Mouse (Mus musculus): ENCODE data around the gene Gm35549. TPM values are rescaled to one million over a fixed set of nuclear protein-coding genes. Genes with fewer than 3 reads are reported as not detected.
A peak's percentile ranks its signal among the peaks of the same experiment; 100 is the strongest.

Gm35549 gene
- polyA plus RNA-seq, 1 experiment from 2014 or later: not detected

GRCm38 (mm10) chr9:122837680-122838079, 6.2 kb downstream of the Gm35549 start:
- no peak for ATAC-seq (ENCODE audit: low read depth)
- no peaks in the 10 kb centered on the region for H3K27me3 ChIP-seq (ENCODE audit: control insufficient read depth, insufficient read depth, low read depth, low read length)
- no peak overlapping the region for H3K4me2 ChIP-seq (ENCODE audit: low read depth, low read length)
- no peak overlapping the region for H3K27ac ChIP-seq (ENCODE audit: low read length)
- WGBS (ENCODE audit: insufficient replicate concordance): 34% methylated on average over 16 of the region's 16 CpGs
- no peaks in the 10 kb centered on the region for H3K36me3 ChIP-seq (ENCODE audit: control insufficient read depth, insufficient read depth)
- no peak overlapping the region for H3K4me3 ChIP-seq (ENCODE audit: low read depth, low read length)
- no peak overlapping the region for H3K9ac ChIP-seq (ENCODE audit: low read depth, low read length)
- no peaks in the 10 kb centered on the region for H3K4me1 ChIP-seq (ENCODE audit: control insufficient read depth, low read depth, low read length)
- no peaks in the 10 kb centered on the region for H3K9me3 ChIP-seq (replicated peaks; ENCODE audit: control insufficient read depth, low read length)

- H3K36me3 ChIP-seq (ENCODE audit: control insufficient read depth, insufficient read depth): no peaks in the 10 kb centered on the region
- H3K4me3 ChIP-seq (ENCODE audit: low read depth, low read length): no peak overlapping the region
- H3K9ac ChIP-seq (ENCODE audit: low read depth, low read length): no peak overlapping the region
- no peaks in the 10 kb centered on the region for H3K4me1 ChIP-seq (ENCODE audit: control insufficient read depth, low read depth, low read length)
- no peaks in the 10 kb centered on the region for H3K9me3 ChIP-seq (replicated peaks; ENCODE audit: control insufficient read depth, low read length)
- no peak overlapping the region for H3K27ac ChIP-seq (ENCODE audit: low read length)
- no peaks in the 10 kb centered on the region for H3K27me3 ChIP-seq (ENCODE audit: control insufficient read depth, insufficient read depth, low read depth, low read length)
- 65% methylated on average over 4 of the region's 4 CpGs for WGBS (ENCODE audit: insufficient replicate concordance)
- ATAC-seq (ENCODE audit: low read depth): no peak
- no peak overlapping the region for H3K4me2 ChIP-seq (ENCODE audit: low read depth, low read length)
Measured at GRCm38 (mm10) chr9:122837216-122837615, 6.6 kb downstream of the Gm35549 start.

GRCm38 (mm10) chr9:122836790-122837189, 7.0 kb downstream of the Gm35549 start:
- no peak overlapping the region for H3K9ac ChIP-seq (ENCODE audit: low read depth, low read length)
- no peaks in the 10 kb centered on the region for H3K27me3 ChIP-seq (ENCODE audit: control insufficient read depth, insufficient read depth, low read depth, low read length)
- H3K4me2 ChIP-seq (ENCODE audit: low read depth, low read length): no peak overlapping the region
- H3K27ac ChIP-seq (ENCODE audit: low read length): no peak overlapping the region
- H3K9me3 ChIP-seq (replicated peaks; ENCODE audit: control insufficient read depth, low read length): no peaks in the 10 kb centered on the region
- H3K4me1 ChIP-seq (ENCODE audit: control insufficient read depth, low read depth, low read length): no peaks in the 10 kb centered on the region
- 64% methylated on average over 6 of the region's 6 CpGs for WGBS (ENCODE audit: insufficient replicate concordance)
- ATAC-seq (ENCODE audit: low read depth): no peak
- H3K4me3 ChIP-seq (ENCODE audit: low read depth, low read length): no peak overlapping the region
- H3K36me3 ChIP-seq (ENCODE audit: control insufficient read depth, insufficient read depth): no peaks in the 10 kb centered on the region

- H3K9me3 ChIP-seq (replicated peaks; ENCODE audit: control insufficient read depth, low read length): no peaks in the 10 kb centered on the region
- H3K4me3 ChIP-seq (ENCODE audit: low read depth, low read length): no peak overlapping the region
- H3K4me1 ChIP-seq (ENCODE audit: control insufficient read depth, low read depth, low read length): no peaks in the 10 kb centered on the region
- H3K27ac ChIP-seq (ENCODE audit: low read length): no peak overlapping the region
- WGBS (ENCODE audit: insufficient replicate concordance): 68% methylated on average over 9 of the region's 9 CpGs
- H3K27me3 ChIP-seq (ENCODE audit: control insufficient read depth, insufficient read depth, low read depth, low read length): no peaks in the 10 kb centered on the region
- H3K4me2 ChIP-seq (ENCODE audit: low read depth, low read length): no peak overlapping the region
- no peaks in the 10 kb centered on the region for H3K36me3 ChIP-seq (ENCODE audit: control insufficient read depth, insufficient read depth)
- ATAC-seq (ENCODE audit: low read depth): no peak
- H3K9ac ChIP-seq (ENCODE audit: low read depth, low read length): no peak overlapping the region
Measured at GRCm38 (mm10) chr9:122836126-122836525, 7.7 kb downstream of the Gm35549 start.

GRCm38 (mm10) chr9:122829826-122830380, 13.9 kb downstream of the Gm35549 start:
- no peak overlapping the region for H3K27ac ChIP-seq (ENCODE audit: low read length)
- H3K36me3 ChIP-seq (ENCODE audit: control insufficient read depth, insufficient read depth): no peaks in the 10 kb centered on the region; the same call in 1 of the 2 replicates
- H3K4me2 ChIP-seq (ENCODE audit: low read depth, low read length): no peak overlapping the region
- H3K27me3 ChIP-seq (ENCODE audit: control insufficient read depth, insufficient read depth, low read depth, low read length): no peaks in the 10 kb centered on the region
- no peaks in the 10 kb centered on the region for H3K4me1 ChIP-seq (ENCODE audit: control insufficient read depth, low read depth, low read length)
- H3K9me3 ChIP-seq (replicated peaks; ENCODE audit: control insufficient read depth, low read length): no peaks in the 10 kb centered on the region
- H3K9ac ChIP-seq (ENCODE audit: low read depth, low read length): no peak overlapping the region
- no peak overlapping the region for H3K4me3 ChIP-seq (ENCODE audit: low read depth, low read length)
- no peak for ATAC-seq (ENCODE audit: low read depth)
- WGBS (ENCODE audit: insufficient replicate concordance): 55% methylated on average over 4 of the region's 4 CpGs

- peak; percentile 72 for ATAC-seq (ENCODE audit: low read depth)
- Histone ChIP-seq H3K4me3 (ENCODE audit: low read depth, low read length) (no peak overlapping the region), H3K27ac (ENCODE audit: low read length) (no peak overlapping the region), H3K9me3 (replicated peaks; ENCODE audit: control insufficient read depth, low read length) (no peaks in the 10 kb centered on the region), H3K27me3 (ENCODE audit: control insufficient read depth, insufficient read depth, low read depth, low read length) (no peaks in the 10 kb centered on the region), H3K36me3 (ENCODE audit: control insufficient read depth, insufficient read depth) (peaks cover 2% of the 10 kb centered on the region; the same call in 1 of the 2 replicates), H3K9ac (ENCODE audit: low read depth, low read length) (no peak overlapping the region), H3K4me1 (ENCODE audit: control insufficient read depth, low read depth, low read length) (no peaks in the 10 kb centered on the region), H3K4me2 (ENCODE audit: low read depth, low read length) (no peak overlapping the region)
- 68% methylated on average over 4 of the region's 4 CpGs for WGBS (ENCODE audit: insufficient replicate concordance)
Measured at GRCm38 (mm10) chr9:122826743-122827142, 17.1 kb downstream of the Gm35549 start.

GRCm38 (mm10) chr9:122823374-122824017, 20.3 kb downstream of the Gm35549 start:
- Histone ChIP-seq H3K9ac (ENCODE audit: low read depth, low read length) (no peak overlapping the region), H3K4me1 (ENCODE audit: control insufficient read depth, low read depth, low read length) (no peaks in the 10 kb centered on the region), H3K4me3 (ENCODE audit: low read depth, low read length) (no peak overlapping the region), H3K36me3 (ENCODE audit: control insufficient read depth, insufficient read depth) (peaks cover 5% of the 10 kb centered on the region), H3K27ac (ENCODE audit: low read length) (no peak overlapping the region), H3K4me2 (ENCODE audit: low read depth, low read length) (no peak overlapping the region), H3K9me3 (replicated peaks; ENCODE audit: control insufficient read depth, low read length) (no peaks in the 10 kb centered on the region), H3K27me3 (ENCODE audit: control insufficient read depth, insufficient read depth, low read depth, low read length) (no peaks in the 10 kb centered on the region)
- no peak for ATAC-seq (ENCODE audit: low read depth)
- 62% methylated on average over 5 of the region's 5 CpGs for WGBS (ENCODE audit: insufficient replicate concordance)

- Histone ChIP-seq H3K9me3 (replicated peaks; ENCODE audit: control insufficient read depth, low read length) (no peaks in the 10 kb centered on the region), H3K4me2 (ENCODE audit: low read depth, low read length) (no peak overlapping the region), H3K27me3 (ENCODE audit: control insufficient read depth, insufficient read depth, low read depth, low read length) (no peaks in the 10 kb centered on the region), H3K9ac (ENCODE audit: low read depth, low read length) (no peak overlapping the region), H3K36me3 (ENCODE audit: control insufficient read depth, insufficient read depth) (peaks cover 1% of the 10 kb centered on the region), H3K4me1 (ENCODE audit: control insufficient read depth, low read depth, low read length) (no peaks in the 10 kb centered on the region), H3K4me3 (ENCODE audit: low read depth, low read length) (no peak overlapping the region), H3K27ac (ENCODE audit: low read length) (no peak overlapping the region)
- ATAC-seq (ENCODE audit: low read depth): peak; percentile 64; the same call in 1 of the 2 replicates
- WGBS (ENCODE audit: insufficient replicate concordance): 45% methylated on average over 4 of the region's 4 CpGs
Measured at GRCm38 (mm10) chr9:122815239-122815851, 28.5 kb downstream of the Gm35549 start.

- Histone ChIP-seq H3K4me1 (ENCODE audit: control insufficient read depth, low read depth, low read length) (no peaks in the 10 kb centered on the region), H3K9ac (ENCODE audit: low read depth, low read length) (no peak overlapping the region), H3K27ac (ENCODE audit: low read length) (no peak overlapping the region), H3K4me2 (ENCODE audit: low read depth, low read length) (no peak overlapping the region), H3K4me3 (ENCODE audit: low read depth, low read length) (no peak overlapping the region), H3K9me3 (replicated peaks; ENCODE audit: control insufficient read depth, low read length) (no peaks in the 10 kb centered on the region), H3K27me3 (ENCODE audit: control insufficient read depth, insufficient read depth, low read depth, low read length) (no peaks in the 10 kb centered on the region), H3K36me3 (ENCODE audit: control insufficient read depth, insufficient read depth) (no peaks in the 10 kb centered on the region)
- 79% methylated on average over 2 of the region's 2 CpGs for WGBS (ENCODE audit: insufficient replicate concordance)
- ATAC-seq (ENCODE audit: low read depth): no peak
Measured at GRCm38 (mm10) chr9:122814775-122815174, 29.1 kb downstream of the Gm35549 start.
